Mouse (Mus musculus) liver, embryonic 13.5 days (tissue): ENCODE measurements around the gene Enkur. TPM values are rescaled to one million over a fixed set of nuclear protein-coding genes. Genes with fewer than 3 reads are reported as not detected.
"Not testable (repeated sequence)": the region's sequence is repeated elsewhere in the genome, so short reads cannot be mapped to it uniquely, and the experiment has no call there.

Experiments used
- ATAC-seq: fragments of 200-750 bp; cut with Nextera tagmentation; 2 replicates; pipeline ENCODE4 v1.8.0; 2017; ENCODE audit warnings: low read depth, mild to moderate bottlenecking, moderate number of reproducible peaks, moderate library complexity
- DNase-seq: peaks from one replicate; pipeline ENCODE4 v3.0.0; 2022
- H3K27ac ChIP-seq: fragments of 300-500 bp; sonication (generic); 2 replicates; pipeline ENCODE4 v1.5.1; 2015; ENCODE audit warnings: moderate library complexity, mild to moderate bottlenecking, inconsistent platforms
- H3K27me3 ChIP-seq: fragments of 300-500 bp; sonication (generic); 2 replicates; pipeline ENCODE4 v1.6.1; 2015; ENCODE audit warnings: mild to moderate bottlenecking, inconsistent platforms
- H3K36me3 ChIP-seq: fragments of 300-500 bp; sonication (generic); 2 replicates; pipeline ENCODE4 v1.6.1; 2015; ENCODE audit warnings: mild to moderate bottlenecking, inconsistent platforms
- H3K4me1 ChIP-seq: fragments of 300-500 bp; sonication (generic); replicated peaks from 2 replicates; pipeline ENCODE4 v1.6.1; 2015; ENCODE audit warnings: inconsistent platforms
- H3K4me2 ChIP-seq: fragments of 300-500 bp; sonication (generic); 2 replicates; pipeline ENCODE4 v1.6.1; 2015; ENCODE audit warnings: inconsistent platforms, mild to moderate bottlenecking, moderate library complexity
- H3K4me3 ChIP-seq: fragments of 300-500 bp; sonication (generic); replicated peaks from 2 replicates; pipeline ENCODE4 v1.5.1; 2015; ENCODE audit warnings: mild to moderate bottlenecking, inconsistent platforms
- H3K9ac ChIP-seq: fragments of 300-500 bp; sonication (generic); 2 replicates; pipeline ENCODE4 v1.6.1; 2015; ENCODE audit warnings: mild to moderate bottlenecking, inconsistent platforms
- H3K9me3 ChIP-seq: fragments of 300-500 bp; sonication (generic); replicated peaks from 2 replicates; pipeline ENCODE4 v1.6.1; 2016; ENCODE audit warnings: inconsistent platforms
- WGBS: fragments of 180-500 bp; shearing (Covaris S2); methylation state at CpG from one replicate; pipeline ENCODE4 v1.1.7; 2015; ENCODE audit not compliant: insufficient replicate concordance; 5-methylcytosine and 5-hydroxymethylcytosine counted together
- polyA plus RNA-seq: library from polyadenylated mRNA; unstranded; fragments of >200 nt; fragmentation: Nextera tagmentation; extraction: Ambion mirVana; gene quantifications from 2 replicates; pipeline ENCODE4 v1.2.1, GENCODE M21; 2015

Enkur gene
- not detected in 2 replicates for polyA plus RNA-seq

GRCm38 (mm10) chr2:21204912-21205830 is at the start of gene Enkur, which contains the start of gene Thnsl1:
Gene Enkur, minus strand, starts transcription at chr2:21205365.
Gene Thnsl1, plus strand, starts transcription at chr2:21205724.
- ATAC-seq (peak; percentile 99), DNase-seq (peak; percentile 96)
- Histone ChIP-seq H3K4me2 (peak within 1 kb of the TSS; percentile 82), H3K4me1 (peaks cover 16% of the 10 kb centered on the region), H3K4me3 (peak within 1 kb of the TSS; percentile 70), H3K9me3 (no peaks in the 10 kb centered on the region), H3K27ac (peak within 1 kb of the TSS; percentile 53), H3K9ac (peak within 1 kb of the TSS; percentile 75), H3K36me3 (no peaks in the 10 kb centered on the region), H3K27me3 (no peaks in the 10 kb centered on the region)
- WGBS, result 4% methylated on average over 43 of the region's 43 CpGs

GRCm38 (mm10) chr2:21254308-21254707 is 49.1 kb upstream of the Enkur start:
- Histone ChIP-seq H3K9me3 (no peaks in the 10 kb centered on the region), H3K4me3 (no peak overlapping the region), H3K36me3 (no peaks in the 10 kb centered on the region), H3K27ac (no peak overlapping the region), H3K4me1 (0 out of 2 replicates have a peak, but pooled peaks cover 4% of the 10 kb centered on the region), H3K4me2 (no peak overlapping the region), H3K9ac (no peak overlapping the region), H3K27me3 (no peaks in the 10 kb centered on the region)
- no peak for ATAC-seq
- DNase-seq, result no peak

GRCm38 (mm10) chr2:21253644-21254043 is 48.5 kb upstream of the Enkur start:
- Histone ChIP-seq H3K9me3 (no peaks in the 10 kb centered on the region), H3K27ac (no peak overlapping the region), H3K4me1 (0 out of 2 replicates have a peak, but pooled peaks cover 4% of the 10 kb centered on the region), H3K9ac (no peak overlapping the region), H3K27me3 (no peaks in the 10 kb centered on the region), H3K4me2 (no peak overlapping the region), H3K36me3 (no peaks in the 10 kb centered on the region), H3K4me3 (no peak overlapping the region)
- DNase-seq (no peak), ATAC-seq (no peak)
- WGBS, result 52% methylated on average over 3 of the region's 3 CpGs

GRCm38 (mm10) chr2:21245477-21246102 is 40.4 kb upstream of the Enkur start:
- peak overlapping the region; percentile 39; the same call in 1 of the 2 replicates for H3K27ac ChIP-seq
- no peak for DNase-seq

GRCm38 (mm10) chr2:21244986-21245385 is 39.8 kb upstream of the Enkur start:
- no peaks in the 10 kb centered on the region for H3K27me3 ChIP-seq
- 53% methylated on average over 4 of the region's 4 CpGs for WGBS

More at GRCm38 (mm10) chr2:21245477-21246102, 40.4 kb upstream of the Enkur start:
- Histone ChIP-seq H3K4me1 (no peaks in the 10 kb centered on the region), H3K4me2 (no peak overlapping the region), H3K27me3 (no peaks in the 10 kb centered on the region), H3K9me3 (no peaks in the 10 kb centered on the region), H3K4me3 (no peak overlapping the region), H3K9ac (no peak overlapping the region), H3K36me3 (no peaks in the 10 kb centered on the region)
- 50% methylated on average over 2 of the region's 2 CpGs for WGBS
- peak; percentile 93 for ATAC-seq

GRCm38 (mm10) chr2:21244104-21244503 is 38.9 kb upstream of the Enkur start:
- H3K36me3 ChIP-seq, H3K4me2 ChIP-seq, H3K4me1 ChIP-seq, H3K4me3 ChIP-seq, H3K27ac ChIP-seq, H3K9me3 ChIP-seq, DNase-seq, H3K9ac ChIP-seq, ATAC-seq, H3K27me3 ChIP-seq: not testable (repeated sequence)
- 42% methylated on average over 4 of the region's 6 CpGs for WGBS

More at GRCm38 (mm10) chr2:21244986-21245385, 39.8 kb upstream of the Enkur start:
- ATAC-seq, result no peak; the same call in 1 of the 2 replicates
- no peaks in the 10 kb centered on the region for H3K9me3 ChIP-seq
- no peak overlapping the region for H3K4me3 ChIP-seq
- no peaks in the 10 kb centered on the region for H3K36me3 ChIP-seq
- H3K4me2 ChIP-seq, result no peak overlapping the region
- no peak overlapping the region for H3K9ac ChIP-seq
- no peak for DNase-seq
- no peaks in the 10 kb centered on the region for H3K4me1 ChIP-seq
- H3K27ac ChIP-seq, result no peak overlapping the region

- no peak for ATAC-seq
- 26% methylated on average over 5 of the region's 5 CpGs for WGBS
- no peak overlapping the region for H3K27ac ChIP-seq
- no peak overlapping the region for H3K9ac ChIP-seq
- no peaks in the 10 kb centered on the region for H3K9me3 ChIP-seq
- no peak overlapping the region for H3K4me2 ChIP-seq
- H3K4me1 ChIP-seq, result peaks cover 40% of the 10 kb centered on the region
- no peaks in the 10 kb centered on the region for H3K36me3 ChIP-seq
- no peak for DNase-seq
- H3K4me3 ChIP-seq, result no peak overlapping the region
- no peaks in the 10 kb centered on the region for H3K27me3 ChIP-seq
Observed at GRCm38 (mm10) chr2:21236846-21237245, 31.7 kb upstream of the Enkur start.

- no peaks in the 10 kb centered on the region for H3K9me3 ChIP-seq
- ATAC-seq, result peak; percentile 75
- H3K4me2 ChIP-seq, result no peak overlapping the region
- peaks cover 40% of the 10 kb centered on the region for H3K4me1 ChIP-seq
- 0 out of 2 replicates have a peak overlapping the region, but pooled peaks have one; percentile 3 for H3K27ac ChIP-seq
- no peak overlapping the region for H3K9ac ChIP-seq
- H3K4me3 ChIP-seq, result no peak overlapping the region
- no peak for DNase-seq
- H3K27me3 ChIP-seq, result no peaks in the 10 kb centered on the region
- no peaks in the 10 kb centered on the region for H3K36me3 ChIP-seq
- 62% methylated on average over 4 of the region's 4 CpGs for WGBS
Observed at GRCm38 (mm10) chr2:21235844-21236386, 30.8 kb upstream of the Enkur start.

GRCm38 (mm10) chr2:21234871-21235648 is 29.9 kb upstream of the Enkur start:
- WGBS, result 50% methylated on average over 9 of the region's 9 CpGs
- peak overlapping the region; percentile 32 for H3K4me2 ChIP-seq
- peak overlapping the region; percentile 43; the same call in 1 of the 2 replicates for H3K27ac ChIP-seq
- DNase-seq (peak; percentile 31), ATAC-seq (peak; percentile 88)
- H3K9ac ChIP-seq, result no peak overlapping the region
- H3K9me3 ChIP-seq, result no peaks in the 10 kb centered on the region
- peaks cover 40% of the 10 kb centered on the region for H3K4me1 ChIP-seq
- no peak overlapping the region for H3K4me3 ChIP-seq
- no peaks in the 10 kb centered on the region for H3K27me3 ChIP-seq
- H3K36me3 ChIP-seq, result no peaks in the 10 kb centered on the region

GRCm38 (mm10) chr2:21231147-21231546 is 26.0 kb upstream of the Enkur start:
- no peaks in the 10 kb centered on the region for H3K36me3 ChIP-seq
- no peak overlapping the region for H3K4me3 ChIP-seq
- ATAC-seq, result no peak
- no peaks in the 10 kb centered on the region for H3K27me3 ChIP-seq
- no peak overlapping the region for H3K4me2 ChIP-seq
- H3K27ac ChIP-seq, result no peak overlapping the region
- DNase-seq, result no peak
- H3K4me1 ChIP-seq, result peaks cover 26% of the 10 kb centered on the region
- no peaks in the 10 kb centered on the region for H3K9me3 ChIP-seq
- no peak overlapping the region for H3K9ac ChIP-seq
- WGBS, result 62% methylated on average over 3 of the region's 3 CpGs
